Mouse (Mus musculus) left cerebral cortex, postnatal 10 days (tissue): ENCODE data around the gene Cib1. TPM values are rescaled to one million over a fixed set of nuclear protein-coding genes. Genes with fewer than 3 reads are reported as not detected.

ENCODE experiments used
- DNase-seq, 2 experiments: peaks; one replicate each; pipeline ENCODE4 v3.0.0; 2021 to 2022; ENCODE audit warnings: low spot score in 2 of 2, mixed read lengths in 1 of 2; ENCODE audit errors: extremely low spot score in 1 of 2
- intact Hi-C: fragments of 180-260 bp; cut with DNase I; formaldehyde crosslinking; loops from one replicate; pipeline ENCODE4 v1.15.1; 2025
- total RNA-seq, 2 experiments: library from RNA; stranded (reverse); gene quantifications; 2 replicates each; pipeline ENCODE4 v1.2.3; 2021

The Cib1 gene
- total RNA-seq, 2 experiments from 2014 or later: 19.4 to 21.2 TPM

DNA sequence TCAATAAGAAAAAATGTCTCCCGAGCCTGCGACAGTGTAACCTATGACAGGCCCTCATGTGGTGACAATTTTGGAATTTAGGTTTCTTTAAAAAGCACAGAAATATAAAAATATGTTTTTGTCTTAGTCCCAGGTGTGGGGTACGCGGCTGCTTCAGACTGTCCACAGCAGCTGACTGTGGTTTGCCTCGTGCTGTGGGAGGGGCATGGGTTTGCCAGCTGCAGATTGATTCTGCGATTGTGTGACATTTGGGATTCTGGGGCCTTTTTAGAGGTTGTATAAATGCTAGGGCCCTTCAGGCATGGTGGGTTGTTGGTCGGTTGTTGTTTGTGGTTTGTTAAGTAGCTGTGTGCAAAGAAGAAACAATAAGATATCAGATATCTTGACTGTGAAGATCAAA, 27.7 kb downstream of the Cib1 start:
- no peak for DNase-seq
- intact Hi-C loops: no loop called here

DNA sequence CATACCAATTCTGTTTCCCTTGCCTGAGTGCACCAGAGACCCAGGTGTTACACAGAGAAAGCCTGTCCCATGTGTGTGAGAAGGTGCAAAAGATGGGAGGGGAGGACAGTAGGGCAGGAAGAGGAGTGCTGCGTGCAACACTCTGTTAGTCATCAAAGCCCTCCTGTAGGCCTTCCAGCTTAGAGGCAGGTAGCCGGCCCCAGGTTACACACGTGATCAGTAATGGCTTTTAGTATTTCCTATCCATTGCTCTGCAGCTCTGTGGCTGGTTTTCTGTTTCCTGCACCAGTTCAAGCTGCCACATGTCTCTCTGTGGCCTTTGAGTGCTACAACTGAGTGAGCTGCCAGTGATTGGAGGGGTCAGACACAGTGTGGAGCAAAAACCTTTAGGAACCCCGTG, 28.3 kb downstream of the Cib1 start:
- intact Hi-C loops: no loop called here
- no peak for DNase-seq

DNA sequence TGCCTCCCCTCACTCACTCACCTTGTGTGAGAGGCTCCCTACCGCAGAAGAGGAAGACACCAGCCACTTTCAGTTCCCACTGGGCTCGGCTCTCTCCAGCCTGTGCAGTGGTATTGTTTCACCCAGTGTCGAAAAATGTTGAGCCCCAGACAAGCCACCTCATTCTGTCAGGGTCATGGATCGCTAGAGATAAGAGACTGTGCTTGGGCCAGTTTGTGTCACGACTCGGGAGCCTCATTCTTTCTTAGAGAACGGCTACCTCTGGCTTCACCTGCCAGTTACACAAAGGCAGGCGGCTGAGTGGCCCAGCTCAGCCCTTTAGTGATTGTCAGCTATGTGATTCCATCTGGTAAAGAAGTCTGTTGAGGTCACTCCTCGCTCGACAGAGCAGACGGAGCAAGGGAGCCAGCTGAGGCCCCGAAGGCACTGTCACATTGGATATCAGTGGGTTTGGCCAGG, 28.9 kb downstream of the Cib1 start:
- DNase-seq: no peak
- intact Hi-C loops: no loop called here

DNA sequence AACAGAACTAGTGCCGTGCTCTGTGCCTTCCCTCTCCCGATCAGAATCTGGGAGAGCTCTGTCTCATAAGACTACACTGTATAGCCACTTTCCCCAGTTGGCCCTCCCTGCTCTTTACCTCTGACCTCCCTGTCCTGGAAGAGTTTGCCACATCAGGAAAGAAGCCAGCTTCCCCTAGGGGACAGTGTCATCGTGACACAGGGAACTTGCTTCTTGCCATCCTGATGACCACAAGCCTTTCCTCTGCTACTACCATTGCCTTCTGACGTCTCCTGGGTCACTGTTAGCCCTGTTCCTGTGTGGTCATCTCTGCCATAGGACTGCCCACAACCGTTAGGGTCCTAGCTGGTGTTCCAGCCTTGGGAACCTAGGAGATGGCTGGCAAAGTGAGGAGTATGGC, 29.7 kb downstream of the Cib1 start:
- DNase-seq: no peak
- intact Hi-C loops: no loop called here

DNA sequence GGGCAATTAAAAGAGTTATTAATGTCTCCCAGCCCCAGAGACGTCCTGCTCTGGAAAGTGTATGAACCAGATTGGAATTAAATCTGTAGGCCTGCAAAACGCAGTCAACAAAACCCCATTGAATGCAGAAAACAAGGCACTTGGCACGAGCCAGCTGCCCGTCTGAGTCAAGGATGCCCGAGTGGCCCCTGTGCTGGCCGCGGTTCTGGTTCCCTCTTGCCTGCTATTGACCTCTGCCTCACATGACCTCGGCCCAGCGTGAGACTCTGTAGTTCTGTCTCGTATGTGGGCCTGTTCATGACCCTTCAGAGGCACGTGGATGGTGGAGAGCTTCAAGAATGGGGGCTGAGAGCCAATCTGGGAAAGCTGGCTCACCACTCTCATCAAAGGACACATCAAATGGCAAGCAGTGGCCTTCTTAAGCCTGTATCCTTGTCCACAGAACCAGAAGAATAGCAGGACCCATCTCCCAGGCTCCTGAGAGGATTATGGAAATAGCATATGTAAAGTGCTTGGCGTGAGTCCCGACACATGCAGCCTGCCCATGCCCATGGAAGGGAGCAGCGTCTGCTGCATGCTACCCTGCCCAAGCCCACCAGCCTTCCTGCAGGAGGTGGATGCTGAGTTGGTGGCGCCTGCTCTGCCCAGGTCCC, 30.6 kb downstream of the Cib1 start:
- intact Hi-C loops: no loop called here
- peak; percentile 41 to 44 for DNase-seq

DNA sequence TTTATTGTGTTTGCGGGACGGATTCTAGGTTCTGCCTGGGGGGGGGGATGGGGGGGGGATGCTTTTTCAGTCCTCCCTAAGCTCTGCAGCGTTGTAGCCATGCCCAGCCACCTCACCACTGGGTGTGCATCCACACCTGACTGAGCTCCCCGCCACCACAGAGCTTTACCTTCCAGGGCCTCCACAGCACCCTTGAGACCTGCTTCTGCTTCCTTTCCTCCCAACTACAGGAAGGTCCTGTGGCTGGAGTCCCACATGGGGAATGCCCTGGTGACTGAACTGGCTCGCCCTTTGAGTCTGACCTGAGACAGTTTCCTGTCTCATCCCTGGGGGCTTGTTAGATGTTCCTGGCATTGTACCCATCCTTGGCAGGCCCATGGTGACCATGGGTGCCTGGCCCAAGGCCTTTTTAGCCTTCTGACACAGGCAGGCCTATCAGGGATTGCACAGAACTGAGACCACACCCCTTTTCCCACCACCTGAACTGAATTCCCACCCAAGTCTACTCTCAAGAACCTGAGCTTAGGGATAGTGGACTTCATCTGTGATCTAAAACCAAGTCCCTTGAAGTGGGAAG, 31.6 kb downstream of the Cib1 start:
- DNase-seq: no peak
- intact Hi-C loops: no loop called here

DNA sequence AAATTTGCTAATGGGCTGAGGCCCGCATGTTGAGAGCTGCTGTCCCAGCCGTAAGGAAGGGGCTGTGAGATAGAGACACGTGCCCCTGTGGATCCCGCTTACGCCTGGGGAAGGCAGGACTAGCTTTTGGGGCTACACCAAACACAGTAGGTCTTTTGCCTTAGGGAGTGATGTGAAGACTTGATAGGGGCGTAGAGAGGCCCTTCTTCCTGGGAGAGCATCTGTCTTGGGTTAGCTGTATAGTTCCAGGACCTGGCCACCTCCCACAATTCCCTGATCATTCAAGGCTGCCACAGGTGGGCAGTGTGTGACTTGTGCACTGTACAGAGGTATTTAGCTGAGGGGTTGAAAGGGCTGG, 32.0 kb downstream of the Cib1 start:
- intact Hi-C loops: no loop called here
- no peak for DNase-seq

DNA sequence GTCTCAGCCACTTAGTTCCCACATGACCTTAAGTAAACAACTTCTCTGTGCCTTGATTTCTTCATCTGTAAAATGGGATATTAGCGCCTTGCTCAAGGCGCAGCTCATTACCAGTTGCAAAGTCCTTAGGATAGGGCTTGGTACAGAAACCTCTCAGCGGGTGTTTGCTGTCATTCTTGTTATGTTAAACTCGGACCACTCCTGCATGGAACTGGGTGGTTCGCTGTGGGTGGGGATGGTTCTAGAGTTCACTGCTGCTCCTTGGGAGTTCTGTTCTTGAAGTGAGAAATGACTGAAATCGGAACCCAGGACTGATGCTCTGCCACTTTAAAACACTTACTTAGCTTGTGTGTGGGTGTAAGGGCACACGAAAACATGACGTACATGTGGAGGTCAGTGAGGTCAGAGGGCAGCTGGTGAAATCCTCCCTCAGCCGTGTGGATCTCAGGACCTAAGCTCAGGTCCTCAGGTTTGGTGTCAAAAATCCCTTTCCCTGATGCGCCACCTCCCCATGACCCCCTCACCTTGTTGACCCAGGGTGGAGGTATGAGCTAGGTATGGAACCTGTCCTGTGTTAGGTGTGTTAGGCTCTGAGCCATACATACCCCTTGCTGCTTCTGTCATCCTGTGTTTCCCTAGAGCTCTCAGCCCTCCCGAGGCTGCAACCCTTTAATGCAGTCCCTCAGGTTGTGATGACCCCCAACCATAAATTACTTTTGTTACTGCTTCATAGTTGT, 32.6 kb downstream of the Cib1 start:
- DNase-seq: no peak
- intact Hi-C loops: no loop called here

DNA sequence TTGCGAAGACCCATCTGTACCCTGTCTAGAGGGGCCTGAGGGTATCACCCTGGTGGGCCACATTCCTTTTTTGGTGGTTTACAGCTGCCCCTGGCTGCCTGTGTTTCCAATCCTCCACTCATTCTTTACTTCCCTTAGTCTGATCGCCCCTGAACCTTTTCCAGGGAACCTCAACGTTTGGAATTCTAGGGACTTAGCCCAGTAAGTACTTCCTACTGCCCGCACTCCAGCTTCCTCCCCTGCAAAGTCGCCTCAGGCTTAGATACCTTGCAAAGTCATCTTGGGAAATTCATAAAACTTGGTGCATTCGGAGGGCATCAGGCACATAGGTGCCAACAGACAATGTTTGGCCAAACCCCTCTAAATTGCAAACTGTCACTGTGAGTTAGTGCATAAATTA, 33.3 kb downstream of the Cib1 start:
- DNase-seq: no peak
- intact Hi-C loops: no loop called here

DNA sequence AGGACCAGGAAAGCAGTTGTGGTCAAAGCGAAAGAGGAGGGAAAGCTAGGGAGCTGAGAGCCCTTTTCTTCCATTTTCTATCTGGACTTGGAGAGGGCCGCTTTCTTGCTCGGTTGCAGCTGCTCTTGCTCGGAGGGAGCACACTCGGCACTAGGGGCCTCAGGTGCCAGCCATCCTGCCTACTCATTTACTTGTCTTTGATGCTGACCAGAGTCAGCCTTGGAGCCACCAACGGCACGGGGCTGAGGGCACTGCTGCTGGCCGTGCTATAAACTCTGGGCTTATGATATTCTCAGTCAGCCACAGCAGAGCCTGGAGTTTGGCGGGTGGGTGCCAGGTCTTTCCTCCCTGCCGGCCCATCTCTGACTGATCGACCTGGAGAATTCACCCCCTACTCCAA, 33.8 kb downstream of the Cib1 start:
- no peak for DNase-seq
- intact Hi-C loops: no loop called here

DNA sequence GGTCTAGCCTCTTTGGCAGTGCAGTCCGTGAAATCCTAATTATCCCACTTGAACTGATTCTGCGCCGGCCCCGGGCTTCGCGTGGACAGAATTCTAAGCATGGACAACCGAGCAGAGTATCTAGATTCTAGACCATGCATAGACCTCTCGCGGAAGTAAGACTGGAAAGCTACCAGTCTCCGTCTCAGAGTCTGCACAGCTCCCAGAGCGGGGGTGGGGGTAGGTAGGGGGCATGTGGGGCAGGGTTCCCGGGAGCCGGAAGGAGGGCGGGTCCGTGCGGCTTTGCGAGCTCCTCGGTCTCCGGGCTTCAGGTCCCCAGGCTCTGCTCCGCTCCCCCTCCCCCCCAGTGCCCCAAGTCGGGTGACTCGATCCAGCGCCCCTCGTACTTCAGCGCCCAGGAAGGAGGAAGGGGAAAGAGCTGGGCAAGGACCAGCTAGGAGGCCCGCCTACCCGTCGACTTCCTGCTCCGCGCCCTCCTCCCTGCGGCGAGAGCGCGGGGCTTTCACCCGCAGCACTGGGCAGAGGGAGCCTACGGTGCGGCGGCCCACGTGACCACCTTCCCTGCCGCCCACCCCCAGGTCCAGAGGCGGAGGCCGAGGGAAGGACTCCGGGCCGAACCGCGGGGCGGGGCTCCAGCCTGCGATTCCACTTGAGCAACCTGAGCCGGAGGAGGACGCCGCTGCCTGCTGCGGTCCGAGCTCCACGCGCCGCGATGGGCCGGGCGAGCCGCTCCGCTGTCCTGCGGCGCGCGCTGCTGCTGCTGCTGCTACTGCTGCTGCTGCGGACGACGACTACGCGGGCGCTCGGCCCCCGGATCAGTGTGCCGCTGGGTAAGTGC, 34.5 kb downstream of the Cib1 start:
- peak; percentile 65 to 89 for DNase-seq
- intact Hi-C loops: no loop called here

DNA sequence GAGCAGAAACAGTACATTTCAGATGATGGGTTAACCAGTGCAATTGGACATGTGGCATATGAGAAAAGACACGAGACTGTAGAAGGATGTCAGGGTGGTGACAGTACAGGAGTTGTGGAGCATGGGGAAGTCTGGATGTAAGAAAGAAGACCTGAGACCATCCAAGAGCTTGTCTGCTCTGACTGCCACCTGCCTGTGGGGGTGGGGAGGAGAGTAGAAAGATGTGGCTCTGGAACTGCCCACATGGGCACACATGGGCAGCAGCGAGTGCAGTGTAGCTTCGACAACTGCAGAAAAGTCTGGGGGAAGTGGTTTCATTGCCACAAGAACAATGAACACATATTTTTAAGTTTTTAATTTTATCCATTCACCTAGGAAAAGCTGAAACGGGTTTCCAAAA, 35.2 kb downstream of the Cib1 start:
- no peak for DNase-seq
- intact Hi-C loops: no loop called here

DNA sequence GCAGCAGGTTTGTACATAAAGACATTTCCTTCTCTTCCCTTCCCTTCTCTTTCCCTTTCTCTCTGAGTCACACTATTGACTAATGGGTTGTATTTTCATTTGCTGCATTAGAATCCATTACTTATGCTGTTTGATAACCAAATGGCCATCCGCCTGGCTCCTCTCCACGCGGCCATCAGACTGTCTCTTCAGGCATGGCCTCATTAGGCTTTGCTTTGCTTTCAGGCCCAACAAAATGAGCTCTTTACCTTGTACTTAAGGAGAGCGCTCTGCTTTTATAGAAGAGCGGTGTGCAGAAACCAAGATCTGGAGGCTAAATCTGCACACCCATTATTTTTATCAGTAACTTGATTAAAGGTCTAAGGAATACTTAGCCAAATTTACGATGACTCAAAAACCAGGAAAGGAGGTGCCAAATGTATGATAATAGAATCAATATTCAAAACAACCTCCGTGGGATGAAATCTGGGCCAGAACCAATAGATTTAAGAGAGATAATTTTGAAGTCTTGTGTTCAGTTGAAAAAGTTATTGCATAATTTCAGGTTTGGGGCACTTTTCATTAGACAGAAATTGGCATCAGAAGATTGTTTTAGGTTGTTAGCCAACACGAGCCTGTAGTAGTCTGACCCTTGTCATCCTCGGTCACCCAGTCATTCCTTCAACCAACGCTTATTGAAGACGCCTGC, 36.9 kb downstream of the Cib1 start:
- DNase-seq: no peak
- intact Hi-C loops: no loop called here

DNA sequence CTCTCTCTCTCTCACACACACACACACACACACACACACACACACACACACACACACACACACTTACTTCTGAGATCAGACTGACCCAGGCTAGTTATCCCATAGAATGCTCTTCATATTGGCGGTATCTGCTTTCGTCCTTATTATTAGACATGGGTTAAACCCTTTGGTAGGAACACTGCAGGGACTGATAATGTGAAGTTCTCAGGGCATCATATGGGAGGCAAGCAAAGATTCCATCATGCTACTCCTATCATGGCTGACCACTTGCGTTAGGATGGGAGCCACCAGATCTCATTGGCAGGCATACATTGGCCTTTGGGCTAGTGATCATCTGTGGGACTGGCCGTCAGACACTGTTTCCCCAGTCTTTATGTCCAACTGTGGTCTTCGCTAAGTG, 37.5 kb downstream of the Cib1 start:
- intact Hi-C loops: no loop called here
- DNase-seq: no peak

DNA sequence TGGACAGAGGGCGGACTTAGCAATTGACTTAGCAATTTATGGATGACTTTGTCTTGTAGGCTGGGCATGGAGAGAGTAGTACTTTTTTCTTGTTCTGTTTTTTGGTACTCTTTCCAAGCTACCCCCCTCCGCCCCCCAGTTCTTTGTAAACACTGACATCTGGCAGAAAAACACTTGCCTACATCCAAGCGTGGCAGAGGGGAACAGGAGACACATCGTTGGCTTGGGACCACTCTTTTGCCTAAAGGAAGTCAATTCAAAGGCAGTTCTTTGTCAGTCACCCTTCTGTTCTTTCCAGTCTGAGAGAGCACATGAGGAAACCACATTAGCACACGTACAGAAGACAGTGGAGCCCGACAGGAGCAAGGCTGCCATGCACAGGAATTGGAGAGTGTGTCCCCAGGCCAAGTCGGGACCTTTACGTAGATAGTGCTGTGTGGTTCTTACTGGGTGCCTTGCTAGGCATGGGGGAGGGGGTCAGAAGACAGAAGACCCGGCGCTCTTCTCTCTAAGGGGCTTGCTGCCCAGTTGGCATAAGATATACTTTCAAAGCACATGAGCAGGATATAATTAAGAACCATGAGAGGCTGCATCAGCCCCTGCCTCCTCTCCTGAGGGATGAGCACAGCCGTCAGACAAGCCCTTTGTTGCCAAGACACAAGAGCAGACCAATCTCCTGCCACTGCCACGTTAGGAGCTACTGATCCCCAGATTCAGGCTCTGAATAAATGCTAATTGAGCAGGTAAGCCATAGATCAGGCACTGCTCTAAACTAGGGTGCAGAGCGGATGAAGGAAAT, 38.5 kb downstream of the Cib1 start:
- intact Hi-C loops: no loop called here
- DNase-seq: no peak

DNA sequence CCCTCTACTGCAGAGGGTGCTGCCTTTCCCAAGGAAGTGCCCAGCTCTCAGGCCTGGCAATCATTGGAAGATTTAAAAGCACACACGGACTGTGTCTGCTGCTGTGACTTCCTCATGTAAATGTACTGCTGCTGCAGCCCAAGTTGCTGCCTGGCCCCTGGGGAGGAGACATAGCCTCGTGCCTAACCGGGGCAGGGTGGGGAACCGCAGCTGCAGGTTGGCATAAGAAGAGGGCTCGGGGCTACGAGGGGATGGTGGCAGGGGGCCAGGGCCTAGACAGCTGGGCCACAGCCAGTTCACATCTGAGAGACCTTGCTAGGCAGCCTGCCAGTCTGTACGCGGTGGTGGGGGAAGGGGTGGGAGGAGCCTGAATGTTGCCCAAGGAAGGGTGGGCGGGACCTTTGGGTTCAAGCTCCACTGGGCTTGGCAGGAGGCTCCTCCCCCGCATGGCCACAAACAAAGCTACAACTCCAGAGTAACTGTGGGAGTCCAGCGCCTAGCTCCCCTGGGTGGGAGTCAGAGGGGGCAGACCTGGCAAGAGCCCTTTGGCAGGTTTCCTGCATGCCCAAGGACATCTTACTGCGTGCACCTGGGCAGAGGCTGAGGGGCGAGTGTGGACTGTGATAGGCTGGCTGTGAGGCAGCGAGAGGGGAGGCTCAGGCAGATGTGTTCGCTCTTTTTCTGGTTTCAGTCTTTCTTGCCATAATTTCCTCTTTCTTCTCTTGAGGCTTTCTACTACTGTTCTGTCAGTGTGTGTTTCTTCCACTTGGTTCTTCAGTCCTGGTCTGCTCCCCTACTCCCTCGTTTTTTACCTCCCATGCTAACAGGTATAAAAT, 40.2 kb downstream of the Cib1 start:
- DNase-seq: peak; percentile 79 to 87

DNA sequence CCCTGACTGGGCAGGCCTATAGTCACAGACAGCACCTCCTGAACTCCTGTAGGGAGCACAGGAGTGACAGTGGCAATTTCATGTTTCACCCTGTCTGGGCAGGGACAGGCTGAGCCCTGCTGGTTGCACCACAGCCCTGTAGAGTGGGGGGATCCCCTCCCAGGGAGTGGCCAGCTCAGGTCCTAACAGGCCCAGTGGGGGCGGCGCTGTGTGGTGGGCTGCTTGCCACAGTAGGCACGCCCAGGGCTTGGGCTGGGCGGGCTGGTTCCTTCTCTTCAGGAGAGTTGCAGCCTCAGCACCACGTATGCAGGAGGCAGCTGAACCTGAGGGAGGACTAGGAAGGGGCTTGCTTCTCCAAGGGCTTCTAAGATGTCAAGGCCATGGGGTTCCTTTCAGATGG, 41.2 kb downstream of the Cib1 start:
- intact Hi-C loops: no loop called here
- DNase-seq: peak in 1 of 2 experiments; percentile 55

More for the DNA sequence above, 40.2 kb downstream of the Cib1 start:
- intact Hi-C loops: no loop called here
